Mouse (Mus musculus) neural tube, embryonic 14.5 days (tissue): ENCODE results near the gene Zfp60. TPM values are rescaled to one million over a fixed set of nuclear protein-coding genes. Genes with fewer than 3 reads are reported as not detected.

Experiments used
- ATAC-seq: fragments of 200-750 bp; cut with Nextera tagmentation; 2 replicates; pipeline ENCODE4 v1.8.0; 2017; ENCODE audit warnings: low read depth, mild to moderate bottlenecking, moderate TSS enrichment, moderate library complexity
- H3K27ac ChIP-seq: fragments of 300-500 bp; sonication (generic); 2 replicates; pipeline ENCODE4 v1.5.1; 2014; ENCODE audit warnings: low read depth, mild to moderate bottlenecking, control low read depth, low read length, moderate library complexity, mixed read lengths
- H3K27me3 ChIP-seq: fragments of 300-500 bp; sonication (generic); 2 replicates; pipeline ENCODE4 v1.6.1; 2014; ENCODE audit warnings: low read length; ENCODE audit not compliant: control insufficient read depth, insufficient read depth
- H3K36me3 ChIP-seq: fragments of 300-500 bp; sonication (generic); 2 replicates; pipeline ENCODE4 v1.6.1; 2014; ENCODE audit warnings: low read length, mixed read lengths; ENCODE audit not compliant: control insufficient read depth, insufficient read depth
- H3K4me1 ChIP-seq: fragments of 300-500 bp; sonication (generic); 2 replicates; pipeline ENCODE4 v1.6.1; 2014; ENCODE audit warnings: low read length; ENCODE audit not compliant: control insufficient read depth, insufficient read depth
- H3K4me2 ChIP-seq: fragments of 300-500 bp; sonication (generic); 2 replicates; pipeline ENCODE4 v1.6.1; 2014; ENCODE audit warnings: mild to moderate bottlenecking, low read depth, low read length, control low read depth
- H3K4me3 ChIP-seq: fragments of 300-500 bp; sonication (generic); 2 replicates; pipeline ENCODE4 v1.5.1; 2014; ENCODE audit warnings: low read depth, low read length, control low read depth, mixed read lengths
- H3K9ac ChIP-seq: fragments of 300-500 bp; sonication (generic); replicated peaks from 2 replicates; pipeline ENCODE4 v1.6.1; 2014; ENCODE audit warnings: low read depth, mild to moderate bottlenecking, control low read depth, low read length, mixed read lengths
- H3K9me3 ChIP-seq: fragments of 300-500 bp; sonication (generic); 2 replicates; pipeline ENCODE4 v1.6.1; 2016; ENCODE audit warnings: low read length; ENCODE audit not compliant: control insufficient read depth
- WGBS: fragments of 180-500 bp; shearing (Covaris S2); extraction: QIAGEN DNeasy Blood & Tissue Kit; methylation state at CpG from one replicate; pipeline ENCODE4 v1.1.7; 2014; 5-methylcytosine and 5-hydroxymethylcytosine counted together
- polyA plus RNA-seq: library from polyadenylated mRNA; unstranded; fragments of >200 nt; fragmentation: Nextera tagmentation; extraction: Ambion mirVana; gene quantifications from 2 replicates; pipeline ENCODE4 v1.2.1, GENCODE M21; 2014

Gene Zfp60
- polyA plus RNA-seq, 1 experiment from 2014 or later, result 98.5 TPM

- no peak overlapping the region for H3K27ac ChIP-seq
- 76% methylated on average over 5 of the region's 5 CpGs for WGBS
- no peak overlapping the region for H3K4me2 ChIP-seq
- H3K4me1 ChIP-seq, result peaks cover 3% of the 10 kb centered on the region; the same call in 1 of the 2 replicates
- H3K27me3 ChIP-seq, result no peaks in the 10 kb centered on the region
- H3K36me3 ChIP-seq, result no peaks in the 10 kb centered on the region
- H3K9ac ChIP-seq, result no peak overlapping the region
- no peaks in the 10 kb centered on the region for H3K9me3 ChIP-seq
- no peak overlapping the region for H3K4me3 ChIP-seq
- ATAC-seq, result no peak
These were observed 71.8 kb downstream of the Zfp60 start for GRCm38 (mm10) chr7:27802986-27803385.

Other genes with a start within 250 kb of the Zfp60 start
- 6.1 and 10.7 TPM in 2 replicates for gene Sertad1, start 244.5 kb upstream of the Zfp60 start, polyA plus RNA-seq
- gene Prx, start 232.1 kb upstream of the Zfp60 start, polyA plus RNA-seq, result 0.43 and 1.1 TPM in 2 replicates
- 1.2 and 2.1 TPM in 2 replicates for gene Hipk4, start 208.1 kb upstream of the Zfp60 start, polyA plus RNA-seq
- 148 and 168 TPM in 2 replicates for gene Pld3, start 178.2 kb upstream of the Zfp60 start, polyA plus RNA-seq
- 27.2 TPM in 2 replicates for gene 2310022A10Rik, start 178.2 kb upstream of the Zfp60 start, polyA plus RNA-seq
- 44.1 and 51.4 TPM in 2 replicates for gene Akt2, start 139.8 kb upstream of the Zfp60 start, polyA plus RNA-seq
- 80.3 and 111 TPM in 2 replicates for gene Ttc9b, start 77.5 kb upstream of the Zfp60 start, polyA plus RNA-seq
- 17.0 and 22.3 TPM in 2 replicates for gene Map3k10, start 56.8 kb upstream of the Zfp60 start, polyA plus RNA-seq
- gene Zfp607b, start 42.0 kb upstream of the Zfp60 start, polyA plus RNA-seq, result 12.2 and 13.1 TPM in 2 replicates
- 1.5 and 2.5 TPM in 2 replicates for gene Zfp626, start 75.8 kb downstream of the Zfp60 start, polyA plus RNA-seq
- 10.2 and 11.5 TPM in 2 replicates for gene Zfp59, start 107.2 kb downstream of the Zfp60 start, polyA plus RNA-seq
- 1.0 and 1.4 TPM in 2 replicates for gene Zfp607a, start 126.1 kb downstream of the Zfp60 start, polyA plus RNA-seq
- 17.3 and 19.1 TPM in 2 replicates for gene Zfp974, start 198.1 kb downstream of the Zfp60 start, polyA plus RNA-seq
- 34.7 and 35.2 TPM in 2 replicates for gene Zfp780b, start 247.8 kb downstream of the Zfp60 start, polyA plus RNA-seq